Mouse (Mus musculus) lung, embryonic 15.5 days (tissue): ENCODE measurements around the gene Zc3h14. TPM values are rescaled to one million over a fixed set of nuclear protein-coding genes. Genes with fewer than 3 reads are reported as not detected.
A peak's percentile ranks its signal among the peaks of the same experiment; 100 is the strongest.

Source experiments
- ATAC-seq: fragments of 200-750 bp; cut with Nextera tagmentation; 2 replicates; pipeline ENCODE4 v1.8.0; 2017; ENCODE audit warnings: moderate number of reproducible peaks, borderline replicate concordance; ENCODE audit not compliant: low FRiP score, low TSS enrichment; ENCODE audit errors: extremely low read depth
- H3K27ac ChIP-seq: fragments of 300-500 bp; sonication (generic); 2 replicates; pipeline ENCODE4 v1.5.1; 2015; ENCODE audit warnings: moderate library complexity, mild to moderate bottlenecking, inconsistent platforms
- H3K27me3 ChIP-seq: fragments of 300-500 bp; sonication (generic); 2 replicates; pipeline ENCODE4 v1.6.1; 2015; ENCODE audit warnings: inconsistent platforms
- H3K36me3 ChIP-seq: fragments of 300-500 bp; sonication (generic); 2 replicates; pipeline ENCODE4 v1.6.1; 2015; ENCODE audit warnings: inconsistent platforms
- H3K4me1 ChIP-seq: fragments of 300-500 bp; sonication (generic); 2 replicates; pipeline ENCODE4 v1.6.1; 2015; ENCODE audit warnings: inconsistent platforms
- H3K4me2 ChIP-seq: fragments of 300-500 bp; sonication (generic); 2 replicates; pipeline ENCODE4 v1.6.1; 2015; ENCODE audit warnings: inconsistent platforms, mild to moderate bottlenecking, moderate library complexity
- H3K4me3 ChIP-seq: fragments of 300-500 bp; sonication (generic); 2 replicates; pipeline ENCODE4 v1.5.1; 2015; ENCODE audit warnings: mild to moderate bottlenecking, inconsistent platforms
- H3K9ac ChIP-seq: fragments of 300-500 bp; sonication (generic); 2 replicates; pipeline ENCODE4 v1.6.1; 2015; ENCODE audit warnings: inconsistent platforms
- H3K9me3 ChIP-seq: fragments of 300-500 bp; sonication (generic); 2 replicates; pipeline ENCODE4 v1.6.1; 2016; ENCODE audit warnings: inconsistent platforms
- WGBS: fragments of 180-500 bp; shearing (Covaris S2); methylation state at CpG from one replicate; pipeline ENCODE4 v1.1.7; 2015; 5-methylcytosine and 5-hydroxymethylcytosine counted together
- polyA plus RNA-seq: library from polyadenylated mRNA; unstranded; fragments of >200 nt; fragmentation: Nextera tagmentation; extraction: Ambion mirVana; gene quantifications from 2 replicates; pipeline ENCODE4 v1.2.1, GENCODE M21; 2015

The Zc3h14 gene
- polyA plus RNA-seq, 1 experiment from 2014 or later = 128 TPM

- Histone ChIP-seq H3K4me3 (no peak overlapping the region), H3K9ac (no peak overlapping the region), H3K9me3 (no peaks in the 10 kb centered on the region), H3K4me1 (peaks cover 14% of the 10 kb centered on the region), H3K4me2 (no peak overlapping the region), H3K27ac (no peak overlapping the region), H3K27me3 (no peaks in the 10 kb centered on the region), H3K36me3 (no peaks in the 10 kb centered on the region)
- 50% methylated on average over 5 of the region's 5 CpGs for WGBS
- no peak for ATAC-seq
Observed at GRCm38 (mm10) chr12:98724976-98725375, 21.8 kb upstream of the Zc3h14 start.

GRCm38 (mm10) chr12:98726078-98726477 lies 20.7 kb upstream of the Zc3h14 start:
- WGBS = 75% methylated on average over 7 of the region's 7 CpGs
- Histone ChIP-seq H3K27me3 (no peaks in the 10 kb centered on the region), H3K36me3 (no peaks in the 10 kb centered on the region), H3K9ac (no peak overlapping the region), H3K4me3 (no peak overlapping the region), H3K4me2 (no peak overlapping the region), H3K4me1 (peaks cover 3% of the 10 kb centered on the region), H3K27ac (no peak overlapping the region), H3K9me3 (no peaks in the 10 kb centered on the region)
- no peak for ATAC-seq

- no peaks in the 10 kb centered on the region for H3K27me3 ChIP-seq
- H3K9me3 ChIP-seq = no peaks in the 10 kb centered on the region
- no peak overlapping the region for H3K9ac ChIP-seq
- ATAC-seq = no peak
- no peak overlapping the region for H3K27ac ChIP-seq
- no peak overlapping the region for H3K4me3 ChIP-seq
- no peaks in the 10 kb centered on the region for H3K4me1 ChIP-seq
- WGBS = 53% methylated on average over 7 of the region's 7 CpGs
- H3K36me3 ChIP-seq = no peaks in the 10 kb centered on the region
- H3K4me2 ChIP-seq = no peak overlapping the region
Observed at GRCm38 (mm10) chr12:98727186-98727585, 19.6 kb upstream of the Zc3h14 start.

- Histone ChIP-seq H3K9me3 (no peaks in the 10 kb centered on the region), H3K4me3 (no peak overlapping the region), H3K27ac (no peak overlapping the region), H3K9ac (no peak overlapping the region), H3K36me3 (no peaks in the 10 kb centered on the region), H3K4me1 (peaks cover 18% of the 10 kb centered on the region), H3K4me2 (no peak overlapping the region), H3K27me3 (no peaks in the 10 kb centered on the region)
- WGBS = 82% methylated on average over 11 of the region's 11 CpGs
- ATAC-seq = no peak
Observed at GRCm38 (mm10) chr12:98730682-98731081, 16.1 kb upstream of the Zc3h14 start.

- Histone ChIP-seq H3K9me3 (no peaks in the 10 kb centered on the region), H3K27me3 (no peaks in the 10 kb centered on the region), H3K4me1 (peaks cover 26% of the 10 kb centered on the region), H3K4me2 (peak overlapping the region; percentile 73), H3K27ac (no peak overlapping the region), H3K36me3 (no peaks in the 10 kb centered on the region), H3K4me3 (peak overlapping the region; percentile 73), H3K9ac (no peak overlapping the region)
- no peak for ATAC-seq
- 64% methylated on average over 3 of the region's 3 CpGs for WGBS
Observed at GRCm38 (mm10) chr12:98733165-98733564, 13.6 kb upstream of the Zc3h14 start.

GRCm38 (mm10) chr12:98733776-98734175 lies 13.0 kb upstream of the Zc3h14 start:
- WGBS = 16% methylated on average over 12 of the region's 12 CpGs
- no peak overlapping the region for H3K27ac ChIP-seq
- no peaks in the 10 kb centered on the region for H3K9me3 ChIP-seq
- H3K4me3 ChIP-seq = peak overlapping the region; percentile 73
- no peaks in the 10 kb centered on the region for H3K36me3 ChIP-seq
- H3K4me1 ChIP-seq = peaks cover 31% of the 10 kb centered on the region
- ATAC-seq = no peak
- H3K4me2 ChIP-seq = peak overlapping the region; percentile 73
- H3K9ac ChIP-seq = peak overlapping the region; percentile 72; the same call in 1 of the 2 replicates
- H3K27me3 ChIP-seq = no peaks in the 10 kb centered on the region

- WGBS = 1% methylated on average over 30 of the region's 30 CpGs
Observed at GRCm38 (mm10) chr12:98734246-98734879, 12.4 kb upstream of the Zc3h14 start.

GRCm38 (mm10) chr12:98734880-98735801 lies 11.6 kb upstream of the Zc3h14 start:
- peak overlapping the region; percentile 73 for H3K4me3 ChIP-seq
- WGBS = 8% methylated on average over 22 of the region's 22 CpGs
- no peaks in the 10 kb centered on the region for H3K27me3 ChIP-seq
- ATAC-seq = no peak
- no peaks in the 10 kb centered on the region for H3K36me3 ChIP-seq
- peak overlapping the region; percentile 16 for H3K27ac ChIP-seq
- no peaks in the 10 kb centered on the region for H3K9me3 ChIP-seq
- H3K4me2 ChIP-seq = peak overlapping the region; percentile 73
- peaks cover 32% of the 10 kb centered on the region for H3K4me1 ChIP-seq
- H3K9ac ChIP-seq = peak overlapping the region; percentile 72

More at GRCm38 (mm10) chr12:98734246-98734879, 12.4 kb upstream of the Zc3h14 start:
- Histone ChIP-seq H3K36me3 (no peaks in the 10 kb centered on the region), H3K9ac (peak overlapping the region; percentile 72), H3K27me3 (no peaks in the 10 kb centered on the region), H3K4me2 (peak overlapping the region; percentile 73), H3K4me1 (peaks cover 32% of the 10 kb centered on the region), H3K9me3 (no peaks in the 10 kb centered on the region), H3K4me3 (peak overlapping the region; percentile 73), H3K27ac (peak overlapping the region; percentile 77)
- peak; percentile 85 for ATAC-seq

GRCm38 (mm10) chr12:98736951-98737800 lies 9.6 kb upstream of the Zc3h14 start, which contains the start of gene Ptpn21:
Gene Ptpn21, minus strand, starts transcription at chr12:98737405.
- Histone ChIP-seq H3K27me3 (no peaks in the 10 kb centered on the region), H3K4me1 (peaks cover 36% of the 10 kb centered on the region), H3K9me3 (no peaks in the 10 kb centered on the region), H3K4me2 (peak within 1 kb of the TSS; percentile 63), H3K9ac (peak within 1 kb of the TSS; percentile 76), H3K36me3 (no peaks in the 10 kb centered on the region), H3K4me3 (peak within 1 kb of the TSS; percentile 67), H3K27ac (peak within 1 kb of the TSS; percentile 97)
- peak; percentile 83 for ATAC-seq
- WGBS = under 1% methylated on average over 75 of the region's 75 CpGs

GRCm38 (mm10) chr12:98737801-98738350 lies 8.9 kb upstream of the Zc3h14 start:
- peak overlapping the region; percentile 63 for H3K4me2 ChIP-seq
- peak; percentile 71 for ATAC-seq
- peak overlapping the region; percentile 97 for H3K27ac ChIP-seq
- no peaks in the 10 kb centered on the region for H3K27me3 ChIP-seq
- peaks cover 40% of the 10 kb centered on the region for H3K4me1 ChIP-seq
- 9% methylated on average over 7 of the region's 7 CpGs for WGBS
- no peaks in the 10 kb centered on the region for H3K36me3 ChIP-seq
- H3K9ac ChIP-seq = peak overlapping the region; percentile 76
- no peaks in the 10 kb centered on the region for H3K9me3 ChIP-seq
- H3K4me3 ChIP-seq = peak overlapping the region; percentile 67

- ATAC-seq = peak; percentile 53; the same call in 1 of the 2 replicates
- Histone ChIP-seq H3K36me3 (no peaks in the 10 kb centered on the region), H3K4me1 (peaks cover 23% of the 10 kb centered on the region), H3K27ac (peak overlapping the region; percentile 77), H3K9ac (no peak overlapping the region), H3K4me3 (no peak overlapping the region), H3K9me3 (no peaks in the 10 kb centered on the region), H3K4me2 (no peak overlapping the region), H3K27me3 (no peaks in the 10 kb centered on the region)
- WGBS = 38% methylated on average over 3 of the region's 3 CpGs
Observed at GRCm38 (mm10) chr12:98741011-98741501, 5.7 kb upstream of the Zc3h14 start.
